Mouse (Mus musculus): ENCODE data around the gene Camta1. TPM values are rescaled to one million over a fixed set of nuclear protein-coding genes. Genes with fewer than 3 reads are reported as not detected.

Gene Camta1
- 2.7 and 6.1 TPM in 2 replicates for total RNA-seq (2014; rRNA removed)
- 2.4 and 2.7 TPM in 2 replicates for polyA plus RNA-seq (2012; rRNA removed)

- Histone ChIP-seq H3K27me3 (ENCODE audit: control insufficient read depth, insufficient read depth, low read length) (no peaks in the 10 kb centered on the region), H3K4me3 (ENCODE audit: insufficient read depth, low read depth, low read length) (peak within 1 kb of the TSS; percentile 96), H3K9ac (ENCODE audit: low read depth, low read length) (peak within 1 kb of the TSS; percentile 97), H3K4me1 (ENCODE audit: control insufficient read depth, insufficient read depth, low read length) (0 out of 2 replicates have a peak, but pooled peaks cover 3% of the 10 kb centered on the region), H3K79me2 (ENCODE audit: control insufficient read depth, insufficient read depth, low read length) (peaks cover 10% of the 10 kb centered on the region; the same call in 1 of the 2 replicates), H3K36me3 (ENCODE audit: control insufficient read depth, insufficient read depth, low read length) (no peaks in the 10 kb centered on the region), H3K27ac (replicated peaks; ENCODE audit: insufficient read depth, low read depth, low read length) (peak within 1 kb of the TSS; percentile 90)
- TF ChIP-seq POLR2A (IDR thresholded peaks at IDR 0.05; ENCODE audit: extremely low read depth, insufficient read depth, low read length) (peak; percentile 74; the same call in 1 of the 2 replicates), CTCF (IDR thresholded peaks at IDR 0.05; ENCODE audit: low read depth, low read length) (no peak)
- DNase-seq (ENCODE audit: extremely low read depth, low read depth, low spot score), result peak; percentile 100
- under 1% methylated on average over 83 of the region's 85 CpGs for WGBS
Observed at GRCm38 (mm10) chr4:151861806-151862739, at the start of gene Camta1. TSS of gene Camta1 (minus strand) at chr4:151861876.

DNA sequence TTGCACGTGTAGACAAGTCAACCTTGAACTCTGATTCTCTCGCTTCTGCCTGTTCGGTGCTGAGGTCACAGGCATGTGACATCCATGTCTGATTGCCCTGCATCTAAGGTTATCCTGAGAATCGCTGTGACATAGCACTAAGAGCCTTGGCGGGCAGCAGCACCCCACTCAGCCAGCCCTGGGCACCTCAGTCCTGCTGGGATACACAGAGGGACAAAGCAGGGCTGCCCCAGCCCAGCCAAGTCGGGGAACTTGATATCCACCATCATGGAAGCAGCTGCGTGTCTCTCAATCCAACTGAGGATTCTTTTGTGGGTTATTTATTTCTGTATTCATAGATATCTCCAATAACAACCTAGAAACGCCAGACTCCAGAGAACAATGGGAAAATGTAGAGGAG is 47.1 kb upstream of the Camta1 start:
- WGBS, result 53% methylated on average over 8 of the region's 8 CpGs
- no peaks in the 10 kb centered on the region for H3K27me3 ChIP-seq (ENCODE audit: control insufficient read depth, insufficient read depth, low read length)
- H3K36me3 ChIP-seq (ENCODE audit: control insufficient read depth, insufficient read depth, low read length), result no peaks in the 10 kb centered on the region
- no peak for DNase-seq (ENCODE audit: extremely low read depth, low read depth, low spot score)
- H3K9ac ChIP-seq (ENCODE audit: low read depth, low read length), result no peak overlapping the region
- TF ChIP-seq POLR2A (IDR thresholded peaks at IDR 0.05; ENCODE audit: extremely low read depth, insufficient read depth, low read length), result no peak
- TF ChIP-seq CTCF (IDR thresholded peaks at IDR 0.05; ENCODE audit: low read depth, low read length), result no peak
- H3K79me2 ChIP-seq (ENCODE audit: control insufficient read depth, insufficient read depth, low read length), result no peaks in the 10 kb centered on the region
- H3K4me3 ChIP-seq (ENCODE audit: insufficient read depth, low read depth, low read length), result no peak overlapping the region
- H3K4me1 ChIP-seq (ENCODE audit: control insufficient read depth, insufficient read depth, low read length), result no peaks in the 10 kb centered on the region
- H3K27ac ChIP-seq (replicated peaks; ENCODE audit: insufficient read depth, low read depth, low read length), result no peak overlapping the region

DNA sequence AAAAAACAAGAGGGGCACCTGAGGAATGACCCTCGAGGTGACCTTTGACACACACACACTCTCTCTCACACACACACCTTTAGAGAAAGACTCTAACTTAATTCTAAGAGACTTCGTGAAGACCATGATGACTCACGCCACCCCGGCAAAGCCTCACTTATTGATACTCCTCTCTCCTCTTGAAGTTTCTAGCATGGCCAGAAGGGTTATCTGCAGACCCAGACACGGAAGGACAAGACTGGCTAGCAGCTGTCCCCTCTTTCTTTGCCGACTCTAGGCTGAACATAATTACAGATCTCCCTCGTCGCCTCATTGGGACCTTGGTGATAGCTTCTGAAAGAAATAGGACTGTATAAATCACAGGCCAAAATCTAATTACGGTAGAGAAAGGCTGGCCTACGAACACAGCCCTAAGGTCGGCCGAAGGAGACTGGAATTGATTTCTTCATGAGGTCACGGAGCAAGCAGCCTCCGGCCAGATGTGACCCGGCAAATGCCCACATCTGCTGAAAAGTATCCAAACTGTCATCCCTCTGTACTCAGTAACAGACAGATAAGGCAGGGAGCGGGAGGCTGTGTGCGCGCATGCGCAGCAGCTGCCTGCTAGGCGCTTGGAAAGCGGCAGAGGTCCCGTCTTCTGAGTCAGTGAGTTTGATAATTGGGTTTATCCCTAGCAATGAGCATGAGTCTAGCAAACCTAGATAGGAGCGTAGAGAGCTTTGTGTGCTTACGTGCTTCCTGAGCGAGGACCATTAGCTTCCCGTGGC is 46.1 kb upstream of the Camta1 start:
- no peak for DNase-seq (ENCODE audit: extremely low read depth, low read depth, low spot score)
- H3K4me3 ChIP-seq (ENCODE audit: insufficient read depth, low read depth, low read length), result no peak overlapping the region
- no peak overlapping the region for H3K9ac ChIP-seq (ENCODE audit: low read depth, low read length)
- 73% methylated on average over 26 of the region's 26 CpGs for WGBS
- no peak for TF ChIP-seq POLR2A (IDR thresholded peaks at IDR 0.05; ENCODE audit: extremely low read depth, insufficient read depth, low read length)
- TF ChIP-seq CTCF (IDR thresholded peaks at IDR 0.05; ENCODE audit: low read depth, low read length), result no peak
- no peaks in the 10 kb centered on the region for H3K36me3 ChIP-seq (ENCODE audit: control insufficient read depth, insufficient read depth, low read length)
- H3K27me3 ChIP-seq (ENCODE audit: control insufficient read depth, insufficient read depth, low read length), result no peaks in the 10 kb centered on the region
- H3K4me1 ChIP-seq (ENCODE audit: control insufficient read depth, insufficient read depth, low read length), result no peaks in the 10 kb centered on the region
- no peak overlapping the region for H3K27ac ChIP-seq (replicated peaks; ENCODE audit: insufficient read depth, low read depth, low read length)
- no peaks in the 10 kb centered on the region for H3K79me2 ChIP-seq (ENCODE audit: control insufficient read depth, insufficient read depth, low read length)

DNA sequence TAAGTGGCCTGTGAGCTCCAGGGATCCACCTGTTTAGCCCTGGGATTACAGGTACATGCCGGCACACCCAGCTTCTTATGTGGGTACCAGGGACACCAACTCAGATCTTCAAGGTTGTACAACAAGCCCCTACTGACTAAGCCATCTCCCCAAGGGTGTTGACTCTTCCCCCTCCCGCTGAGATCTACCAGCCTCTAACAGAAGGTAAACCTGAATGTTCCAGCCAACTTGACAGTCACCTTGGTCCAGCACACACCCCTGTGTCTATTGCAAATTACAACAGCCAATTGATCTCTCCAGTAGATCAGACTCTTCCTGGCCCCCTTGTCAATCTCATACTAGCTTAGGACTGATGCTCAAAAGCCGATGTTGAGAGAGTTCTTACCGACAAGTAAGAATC is 43.9 kb upstream of the Camta1 start:
- no peaks in the 10 kb centered on the region for H3K4me1 ChIP-seq (ENCODE audit: control insufficient read depth, insufficient read depth, low read length)
- H3K9ac ChIP-seq (ENCODE audit: low read depth, low read length), result no peak overlapping the region
- no peak for TF ChIP-seq POLR2A (IDR thresholded peaks at IDR 0.05; ENCODE audit: extremely low read depth, insufficient read depth, low read length)
- DNase-seq (ENCODE audit: extremely low read depth, low read depth, low spot score), result no peak
- no peak overlapping the region for H3K27ac ChIP-seq (replicated peaks; ENCODE audit: insufficient read depth, low read depth, low read length)
- no peaks in the 10 kb centered on the region for H3K79me2 ChIP-seq (ENCODE audit: control insufficient read depth, insufficient read depth, low read length)
- no peaks in the 10 kb centered on the region for H3K36me3 ChIP-seq (ENCODE audit: control insufficient read depth, insufficient read depth, low read length)
- no peaks in the 10 kb centered on the region for H3K27me3 ChIP-seq (ENCODE audit: control insufficient read depth, insufficient read depth, low read length)
- no peak overlapping the region for H3K4me3 ChIP-seq (ENCODE audit: insufficient read depth, low read depth, low read length)
- WGBS, result 78% methylated on average over 4 of the region's 4 CpGs

GRCm38 (mm10) chr4:151904098-151904497 is 42.4 kb upstream of the Camta1 start:
- no peak overlapping the region for H3K27ac ChIP-seq (replicated peaks; ENCODE audit: insufficient read depth, low read depth, low read length)

More at GRCm38 (mm10) chr4:151904098-151904497, 42.4 kb upstream of the Camta1 start:
- H3K4me1 ChIP-seq (ENCODE audit: control insufficient read depth, insufficient read depth, low read length), result no peaks in the 10 kb centered on the region
- TF ChIP-seq CTCF (IDR thresholded peaks at IDR 0.05; ENCODE audit: low read depth, low read length) (no peak), POLR2A (IDR thresholded peaks at IDR 0.05; ENCODE audit: extremely low read depth, insufficient read depth, low read length) (no peak)
- H3K79me2 ChIP-seq (ENCODE audit: control insufficient read depth, insufficient read depth, low read length), result no peaks in the 10 kb centered on the region
- H3K27me3 ChIP-seq (ENCODE audit: control insufficient read depth, insufficient read depth, low read length), result no peaks in the 10 kb centered on the region
- WGBS, result 62% methylated on average over 11 of the region's 11 CpGs
- DNase-seq (ENCODE audit: extremely low read depth, low read depth, low spot score), result no peak
- no peaks in the 10 kb centered on the region for H3K36me3 ChIP-seq (ENCODE audit: control insufficient read depth, insufficient read depth, low read length)
- no peak overlapping the region for H3K9ac ChIP-seq (ENCODE audit: low read depth, low read length)
- H3K4me3 ChIP-seq (ENCODE audit: insufficient read depth, low read depth, low read length), result no peak overlapping the region

Data from liver, adult 2 months (tissue).